Mouse (Mus musculus) hematopoietic multipotent progenitor cell, adult 10-12 weeks (in vitro differentiated cells): Measurements from ENCODE around the gene Sinhcaf. TPM values are rescaled to one million over a fixed set of nuclear protein-coding genes. Genes with fewer than 3 reads are reported as not detected.

Source experiments
- polyA plus RNA-seq: library from polyadenylated mRNA; stranded (reverse); fragments of >175 nt; gene quantifications from 2 replicates; pipeline ENCODE4 v1.2.3, GENCODE M21; 2012; ENCODE audit warnings: low replicate concordance

Gene Sinhcaf
- polyA plus RNA-seq = 2.7 and 27.9 TPM in 2 replicates

GRCm38 (mm10) chr6:148946409-148946742 lies at the start of gene Sinhcaf:
Gene Sinhcaf (minus strand): TSS chr6:148946467.

GRCm38 (mm10) chr6:148895773-148896506 lies 50.3 kb downstream of the Sinhcaf start, which contains the start of gene Caprin2:
Gene Caprin2 (minus strand): TSS chr6:148896237.

Other genes starting within 250 kb of the Sinhcaf start
- gene Ipo8, start 115.0 kb downstream of the Sinhcaf start, polyA plus RNA-seq = 12.8 and 27.7 TPM in 2 replicates
- 1.0 and 1.9 TPM in 2 replicates for gene Caprin2, start 50.2 kb downstream of the Sinhcaf start, polyA plus RNA-seq
- 7.6 and 16.0 TPM in 2 replicates for gene Dennd5b, start 155.2 kb upstream of the Sinhcaf start, polyA plus RNA-seq
- gene Gm10203, start 183.7 kb upstream of the Sinhcaf start, polyA plus RNA-seq = not detected in 2 replicates
- 0.73 and 0.86 TPM in 2 replicates for gene Etfbkmt, start 193.4 kb upstream of the Sinhcaf start, polyA plus RNA-seq
- gene Amn1, start 242.2 kb upstream of the Sinhcaf start, polyA plus RNA-seq = 2.6 and 9.4 TPM in 2 replicates